Mouse (Mus musculus): ENCODE results near the gene Wls.

GRCm38 (mm10) chr3:159839481-159839880 is at the start of gene Wls:
- no peak for TF ChIP-seq GATA1 (IDR thresholded peaks at IDR 0.05; ENCODE audit: borderline replicate concordance, low read length)
- no peak for TF ChIP-seq FLI1 (IDR thresholded peaks at IDR 0.05; ENCODE audit: low read length)
